Mouse (Mus musculus) left cerebral cortex, adult 18-20 months (tissue): ENCODE measurements around the gene Grid1. TPM values are rescaled to one million over a fixed set of nuclear protein-coding genes. Genes with fewer than 3 reads are reported as not detected.

ENCODE experiments used
- DNase-seq, 2 experiments: peaks; one replicate each; pipeline ENCODE4 v3.0.0; 2021 to 2022; ENCODE audit warnings: low spot score in 2 of 2, mixed read lengths in 1 of 2
- total RNA-seq, 2 experiments: library from RNA; stranded (reverse); gene quantifications; 2 replicates each; pipeline ENCODE4 v1.2.3; 2021

Gene Grid1
- total RNA-seq, 2 experiments from 2014 or later: 44.8 to 45.0 TPM

- DNase-seq: no peak
These were observed 9.9 kb downstream of the Grid1 start for GRCm38 (mm10) chr14:34829831-34830230.

- no peak for DNase-seq
These were observed 17.2 kb downstream of the Grid1 start for GRCm38 (mm10) chr14:34837145-34837544.

GRCm38 (mm10) chr14:34838999-34839398, 19.1 kb downstream of the Grid1 start:
- DNase-seq: no peak

- DNase-seq: no peak
These were observed 20.0 kb downstream of the Grid1 start for GRCm38 (mm10) chr14:34839898-34840297.

GRCm38 (mm10) chr14:34843579-34843978, 23.7 kb downstream of the Grid1 start:
- DNase-seq: no peak

- no peak for DNase-seq
These were observed 24.3 kb downstream of the Grid1 start for GRCm38 (mm10) chr14:34844166-34844565.

- no peak for DNase-seq
These were observed 26.9 kb downstream of the Grid1 start for GRCm38 (mm10) chr14:34846799-34847198.

- no peak for DNase-seq
These were observed 27.7 kb downstream of the Grid1 start for GRCm38 (mm10) chr14:34847625-34848024.

- peak in 1 of 2 experiments; percentile 42 for DNase-seq
These were observed 41.2 kb downstream of the Grid1 start for GRCm38 (mm10) chr14:34860891-34861780.

- no peak for DNase-seq
These were observed 47.4 kb downstream of the Grid1 start for GRCm38 (mm10) chr14:34867266-34867665.

- DNase-seq: no peak
These were observed 48.8 kb downstream of the Grid1 start for GRCm38 (mm10) chr14:34868513-34869260.

GRCm38 (mm10) chr14:34879996-34880395, 60.1 kb downstream of the Grid1 start:
- no peak for DNase-seq

- no peak for DNase-seq
These were observed 60.8 kb downstream of the Grid1 start for GRCm38 (mm10) chr14:34880431-34881421.

GRCm38 (mm10) chr14:34884194-34884593, 64.3 kb downstream of the Grid1 start:
- peak in 1 of 2 experiments; percentile 28 for DNase-seq

- peak; percentile 26 to 38 for DNase-seq
These were observed 64.7 kb downstream of the Grid1 start for GRCm38 (mm10) chr14:34884611-34885010.

GRCm38 (mm10) chr14:34891769-34892532, 72.0 kb downstream of the Grid1 start:
- DNase-seq: peak; percentile 23 to 54

- peak; percentile 58 to 74 for DNase-seq
These were observed 76.5 kb downstream of the Grid1 start for GRCm38 (mm10) chr14:34896253-34896982.

- no peak for DNase-seq
These were observed 83.9 kb downstream of the Grid1 start for GRCm38 (mm10) chr14:34903854-34904253.

GRCm38 (mm10) chr14:34905697-34906096, 85.8 kb downstream of the Grid1 start:
- DNase-seq: no peak
